17 mouse cellular contexts compared by ENCODE assay signal in genomic region chr2:128138924-128139323, GRCm38 (mm10). TPM values are rescaled to one million over a fixed set of nuclear protein-coding genes. Genes with fewer than 3 reads are reported as not detected.
DNase-seq lines count a peak whose midpoint lies in the region; ATAC-seq lines count a peak whose summit lies in the region.
"Had no signal": no experiment of that assay in that cellular context is flagged by ENCODE, and none has a peak within 500 bp of the region (broad histone marks: within the 10 kb centered on the region; RNA-seq: fewer than 3 reads in every experiment).

No protein-coding gene starts in this region.

- 0 out of 2 replicates have a peak overlapping the region, but pooled peaks have one; percentile 49 for H3K27ac ChIP-seq in kidney, embryonic 15.5 days
- H3K27ac ChIP-seq in hindbrain, embryonic 16.5 days (ENCODE audit: low read depth, low read length) = no peak overlapping the region
- H3K27ac ChIP-seq in neural tube, embryonic 13.5 days (replicated peaks) = peak overlapping the region; percentile 75
- H3K27ac ChIP-seq: intestine, embryonic 15.5 days; left cerebral cortex, adult 2 months had no signal

- H3K9me3 ChIP-seq in kidney, embryonic 15.5 days (replicated peaks) = no peaks in the 10 kb centered on the region
- H3K9me3 ChIP-seq in hindbrain, embryonic 16.5 days (ENCODE audit: control insufficient read depth, low read length) = no peaks in the 10 kb centered on the region
- no peaks in the 10 kb centered on the region for H3K9me3 ChIP-seq in neural tube, embryonic 13.5 days
- H3K9me3 ChIP-seq: intestine, embryonic 15.5 days had no signal

- DNase-seq in adrenal gland, adult (ENCODE audit: inconsistent age in 2 of 2, low spot score in 1 of 2) = peak; percentile 23 to 40
- no peak for DNase-seq in adrenal gland, postnatal 25 days
- no peak for DNase-seq in kidney, postnatal 4 days
- DNase-seq in right cerebral cortex, postnatal 25 days = no peak
- DNase-seq in lung, postnatal 4 days = no peak
- DNase-seq: cerebellum, postnatal 25 days; gastrocnemius, postnatal 10 days; heart, postnatal 14 days; liver; lung, adult 18-20 months; lung, postnatal 36 days; thymus, adult 2 months had no signal

- no peak overlapping the region for H3K4me2 ChIP-seq in kidney, embryonic 15.5 days
- H3K4me2 ChIP-seq in hindbrain, embryonic 16.5 days (ENCODE audit: low read length) = no peak overlapping the region
- no peak overlapping the region for H3K4me2 ChIP-seq in neural tube, embryonic 13.5 days
- H3K4me2 ChIP-seq: intestine, embryonic 15.5 days had no signal

- 54% methylated on average over 8 of the region's 8 CpGs for WGBS in kidney, embryonic 15.5 days
- 38% methylated on average over 8 of the region's 8 CpGs for WGBS in hindbrain, embryonic 16.5 days
- WGBS in neural tube, embryonic 13.5 days = 34% methylated on average over 8 of the region's 8 CpGs

- peaks cover 59% of the 10 kb centered on the region for H3K4me1 ChIP-seq in kidney, embryonic 15.5 days
- H3K4me1 ChIP-seq in hindbrain, embryonic 16.5 days (ENCODE audit: control insufficient read depth, insufficient read depth, low read depth, low read length) = peaks cover 10% of the 10 kb centered on the region
- H3K4me1 ChIP-seq in neural tube, embryonic 13.5 days (replicated peaks) = peaks cover 65% of the 10 kb centered on the region
- H3K4me1 ChIP-seq: intestine, embryonic 15.5 days had no signal

- H3K36me3 ChIP-seq in kidney, embryonic 15.5 days = peaks cover 49% of the 10 kb centered on the region
- no peaks in the 10 kb centered on the region for H3K36me3 ChIP-seq in hindbrain, embryonic 16.5 days (ENCODE audit: control insufficient read depth, insufficient read depth, low read length)
- no peaks in the 10 kb centered on the region for H3K36me3 ChIP-seq in neural tube, embryonic 13.5 days

- no peak for ATAC-seq in kidney, embryonic 15.5 days (replicated peaks; ENCODE audit: low FRiP score)
- peak; percentile 34 for ATAC-seq in hindbrain, embryonic 16.5 days
- peak; percentile 74 for ATAC-seq in neural tube, embryonic 13.5 days (ENCODE audit: low read depth)
- ATAC-seq: intestine, embryonic 15.5 days had no signal

- H3K27me3 ChIP-seq in kidney, embryonic 15.5 days = no peaks in the 10 kb centered on the region
- H3K27me3 ChIP-seq in hindbrain, embryonic 16.5 days (replicated peaks; ENCODE audit: control insufficient read depth, insufficient read depth, low read length) = no peaks in the 10 kb centered on the region
- no peaks in the 10 kb centered on the region for H3K27me3 ChIP-seq in neural tube, embryonic 13.5 days
- H3K27me3 ChIP-seq: intestine, embryonic 15.5 days had no signal

- no peak overlapping the region for H3K4me3 ChIP-seq in kidney, embryonic 15.5 days (replicated peaks)
- H3K4me3 ChIP-seq in hindbrain, embryonic 16.5 days (ENCODE audit: low read length) = no peak overlapping the region
- no peak overlapping the region for H3K4me3 ChIP-seq in neural tube, embryonic 13.5 days
- H3K4me3 ChIP-seq: intestine, embryonic 15.5 days; left cerebral cortex, adult 2 months had no signal

- H3K9ac ChIP-seq in kidney, embryonic 15.5 days = no peak overlapping the region
- H3K9ac ChIP-seq in hindbrain, embryonic 16.5 days (ENCODE audit: low read depth, low read length) = no peak overlapping the region
- H3K9ac ChIP-seq in neural tube, embryonic 13.5 days = no peak overlapping the region
- H3K9ac ChIP-seq: intestine, embryonic 15.5 days had no signal

RNA-seq across cellular contexts. Expression of gene Bcl2l11, which starts 13.1 kb away (rescaled TPM):
- 17.9 and 20.2 TPM in 2 replicates for total RNA-seq in adrenal gland, postnatal 25 days (2021)
- polyA plus RNA-seq in kidney, embryonic 15.5 days (2015; fragmentation: Nextera tagmentation; extraction: Ambion mirVana) = 28.7 and 29.8 TPM in 2 replicates
- 8.6 and 12.2 TPM in 2 replicates for polyA plus RNA-seq in hindbrain, embryonic 16.5 days (2015; fragmentation: Nextera tagmentation; extraction: Ambion mirVana)
- polyA plus RNA-seq in neural tube, embryonic 13.5 days (2015; fragmentation: Nextera tagmentation; extraction: Ambion mirVana) = 14.6 and 14.8 TPM in 2 replicates

Comparison
In these comparisons a context has a peak if more than half of its experiments do, and no peak if none do; other contexts are left out.
1. DNase-seq: peak in adrenal gland, adult (2 of 2); none in adrenal gland, postnatal 25 days (single experiment), kidney, postnatal 4 days (0 of 2), right cerebral cortex, postnatal 25 days (single experiment) and lung, postnatal 4 days (0 of 2).